ENCODE assay signal across 9 mouse cellular contexts in the genomic region with DNA sequence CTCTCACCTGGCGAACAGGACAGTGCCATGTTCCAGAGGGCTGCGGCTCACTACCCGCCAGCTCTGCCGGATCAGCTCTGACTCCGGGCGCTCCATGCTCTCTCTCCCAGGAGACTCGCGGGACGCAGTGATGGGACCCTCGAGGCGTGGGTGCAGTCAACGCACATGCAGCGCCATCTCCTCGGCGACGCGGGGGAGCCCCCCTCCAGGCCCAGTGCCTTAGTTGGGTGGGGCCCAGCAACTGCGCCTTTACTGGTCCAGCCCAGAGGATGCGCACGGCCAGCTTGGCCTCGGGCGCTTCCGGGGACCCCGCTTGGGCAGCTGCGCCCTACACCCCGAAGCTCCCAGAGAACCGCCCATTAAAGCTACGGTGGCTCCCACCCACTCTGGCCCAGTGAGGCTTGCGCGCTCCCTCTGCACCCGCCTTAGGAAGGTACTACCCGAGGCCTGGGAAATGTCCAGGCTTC. TPM values are rescaled to one million over a fixed set of nuclear protein-coding genes. Genes with fewer than 3 reads are reported as not detected.
DNase-seq lines count a peak whose midpoint lies in the region; ATAC-seq and TF ChIP-seq lines count a peak whose summit lies in the region.
"Had no signal": no experiment of that assay in that cellular context is flagged by ENCODE, and none has a peak within 500 bp of the region (broad histone marks: within the 10 kb centered on the region; RNA-seq: fewer than 3 reads in every experiment).

Gene Ngb (minus strand): TSS at position 375 of the 467 bp plus-strand sequence.

- H3K36me3 ChIP-seq in lung, embryonic 14.5 days (ENCODE audit: insufficient read depth): no peaks in the 10 kb centered on the region
- H3K36me3 ChIP-seq in forebrain, embryonic 14.5 days (ENCODE audit: control insufficient read depth, insufficient read depth, low read length): no peaks in the 10 kb centered on the region
- no peaks in the 10 kb centered on the region for H3K36me3 ChIP-seq in liver, embryonic 13.5 days

- peak; percentile 24 for DNase-seq in lung, embryonic 14.5 days
- DNase-seq in lung, adult 2 months: no peak
- peak; percentile 7 for DNase-seq in forebrain, embryonic 14.5 days (ENCODE audit: low spot score)
- no peak for DNase-seq in liver, embryonic 13.5 days
- peak; percentile 50 for DNase-seq in retina, postnatal 1 day
- DNase-seq in layer of hippocampus, adult 11-12 months (ENCODE audit: low spot score): no peak
- DNase-seq in spleen, postnatal 14 days (ENCODE audit: low spot score in 2 of 2): no peak
- no peak for DNase-seq in adrenal gland, postnatal 14 days
- DNase-seq: kidney, postnatal 14 days had no signal

- no peak within 1 kb of the TSS for H3K9ac ChIP-seq in lung, embryonic 14.5 days
- H3K9ac ChIP-seq in forebrain, embryonic 14.5 days (ENCODE audit: low read length): peak within 1 kb of the TSS; percentile 25; the same call in 1 of the 2 replicates
- no peak within 1 kb of the TSS for H3K9ac ChIP-seq in liver, embryonic 13.5 days

- no peak within 1 kb of the TSS for H3K27ac ChIP-seq in lung, embryonic 14.5 days (ENCODE audit: low read depth)
- no peak within 1 kb of the TSS for H3K27ac ChIP-seq in forebrain, embryonic 14.5 days (ENCODE audit: low read depth, low read length)
- H3K27ac ChIP-seq in liver, embryonic 13.5 days: no peak within 1 kb of the TSS

- no peak for TF ChIP-seq CTCF in lung, embryonic 14.5 days (IDR thresholded peaks at IDR 0.05; ENCODE audit: low read depth)
- no peak for TF ChIP-seq CTCF in lung, adult 2 months (IDR thresholded peaks at IDR 0.05; ENCODE audit: insufficient read depth, low read length)

- peak; percentile 70 for ATAC-seq in lung, embryonic 14.5 days (ENCODE audit: insufficient read depth)
- ATAC-seq in forebrain, embryonic 14.5 days: peak; percentile 48; the same call in 1 of the 2 replicates
- ATAC-seq in liver, embryonic 13.5 days (ENCODE audit: low read depth): no peak

- H3K4me3 ChIP-seq in lung, embryonic 14.5 days (ENCODE audit: low read depth, low read length): peak within 1 kb of the TSS; percentile 29
- no peak within 1 kb of the TSS for H3K4me3 ChIP-seq in lung, adult 2 months (replicated peaks; ENCODE audit: extremely low read depth, low read depth, low read length)
- H3K4me3 ChIP-seq in forebrain, embryonic 14.5 days (ENCODE audit: low read depth, low read length): peak within 1 kb of the TSS; percentile 24
- no peak within 1 kb of the TSS for H3K4me3 ChIP-seq in liver, embryonic 13.5 days (replicated peaks)

- no peaks in the 10 kb centered on the region for H3K4me1 ChIP-seq in lung, embryonic 14.5 days (ENCODE audit: insufficient read depth)
- H3K4me1 ChIP-seq in lung, adult 2 months (ENCODE audit: control insufficient read depth, insufficient read depth, low read length): no peaks in the 10 kb centered on the region; the same call in 1 of the 2 replicates
- H3K4me1 ChIP-seq in forebrain, embryonic 14.5 days (ENCODE audit: control insufficient read depth, insufficient read depth, low read length): peaks cover 5% of the 10 kb centered on the region
- H3K4me1 ChIP-seq in liver, embryonic 13.5 days (replicated peaks): no peaks in the 10 kb centered on the region

- no peak for TF ChIP-seq POLR2A in lung, adult 2 months (IDR thresholded peaks at IDR 0.05; ENCODE audit: borderline replicate concordance, extremely low read depth, low read depth, low read length)

- H3K4me2 ChIP-seq in lung, embryonic 14.5 days: peak within 1 kb of the TSS; percentile 54
- peak within 1 kb of the TSS; percentile 54 for H3K4me2 ChIP-seq in forebrain, embryonic 14.5 days (ENCODE audit: low read length)
- peak within 1 kb of the TSS; percentile 28 for H3K4me2 ChIP-seq in liver, embryonic 13.5 days

- 4% methylated on average over 32 of the region's 32 CpGs for WGBS in lung, embryonic 14.5 days
- 7% methylated on average over 32 of the region's 32 CpGs for WGBS in lung, adult 2 months
- WGBS in forebrain, embryonic 14.5 days: 2% methylated on average over 31 of the region's 32 CpGs
- WGBS in liver, embryonic 13.5 days (ENCODE audit: insufficient replicate concordance): 10% methylated on average over 32 of the region's 32 CpGs

- H3K27me3 ChIP-seq in lung, embryonic 14.5 days (ENCODE audit: insufficient read depth, low read length): peaks cover 18% of the 10 kb centered on the region
- peaks cover 19% of the 10 kb centered on the region for H3K27me3 ChIP-seq in forebrain, embryonic 14.5 days (replicated peaks; ENCODE audit: control insufficient read depth, insufficient read depth, low read length)
- peaks cover 55% of the 10 kb centered on the region for H3K27me3 ChIP-seq in liver, embryonic 13.5 days

- H3K9me3 ChIP-seq in lung, embryonic 14.5 days (ENCODE audit: low read depth, low read length): no peaks in the 10 kb centered on the region
- H3K9me3 ChIP-seq in forebrain, embryonic 14.5 days (replicated peaks; ENCODE audit: control insufficient read depth, low read length): no peaks in the 10 kb centered on the region
- H3K9me3 ChIP-seq in liver, embryonic 13.5 days (replicated peaks): no peaks in the 10 kb centered on the region

RNA-seq across cellular contexts. Expression of gene Ngb, which starts in this region (rescaled TPM):
- polyA plus RNA-seq in lung, embryonic 14.5 days (2014; fragmentation: Nextera tagmentation; extraction: Ambion mirVana): 7.6 and 10.4 TPM in 2 replicates
- polyA plus RNA-seq in lung, adult 2 months (2012; rRNA removed): 4.8 and 7.8 TPM in 2 replicates
- polyA plus RNA-seq in forebrain, embryonic 14.5 days (2014; fragmentation: Nextera tagmentation; extraction: Ambion mirVana): 1.8 and 2.0 TPM in 2 replicates
- 0.13 and 0.16 TPM in 2 replicates for polyA plus RNA-seq in liver, embryonic 13.5 days (2015; fragmentation: Nextera tagmentation; extraction: Ambion mirVana)
- 0.41 and 0.60 TPM in 2 replicates for total RNA-seq in adrenal gland, postnatal 14 days (2021)

Comparison
In these comparisons a context has a peak if more than half of its experiments do, and no peak if none do; other contexts are left out.
1. DNase-seq: peak in lung, embryonic 14.5 days (single experiment), forebrain, embryonic 14.5 days (single experiment) and retina, postnatal 1 day (single experiment); none in lung, adult 2 months (single experiment), liver, embryonic 13.5 days (single experiment), layer of hippocampus, adult 11-12 months (single experiment), spleen, postnatal 14 days (0 of 2) and adrenal gland, postnatal 14 days (single experiment).
2. H3K4me3 ChIP-seq: peak in lung, embryonic 14.5 days (single experiment) and forebrain, embryonic 14.5 days (single experiment); none in lung, adult 2 months (single experiment) and liver, embryonic 13.5 days (single experiment).
3. Peak in every context shown above with its lines, with median percentiles within 50 percentile points of each other: H3K4me2 ChIP-seq.